Mouse (Mus musculus) midbrain, embryonic 11.5 days (tissue): ENCODE measurements around the gene Bckdhb. TPM values are rescaled to one million over a fixed set of nuclear protein-coding genes. Genes with fewer than 3 reads are reported as not detected.

ENCODE experiments used
- ATAC-seq: fragments of 200-750 bp; cut with Nextera tagmentation; 2 replicates; pipeline ENCODE4 v1.8.0; 2017; ENCODE audit warnings: moderate TSS enrichment, moderate library complexity; ENCODE audit not compliant: low FRiP score
- DNase-seq: peaks from one replicate; pipeline ENCODE4 v3.0.0; 2015; ENCODE audit warnings: low spot score; ENCODE audit errors: missing footprints
- H3K27ac ChIP-seq: fragments of 300-500 bp; sonication (generic); 2 replicates; pipeline ENCODE4 v1.5.1; 2014; ENCODE audit warnings: low read depth, low read length
- H3K27me3 ChIP-seq: fragments of 300-500 bp; sonication (generic); 2 replicates; pipeline ENCODE4 v1.6.1; 2014; ENCODE audit warnings: mild to moderate bottlenecking, low read length, moderate library complexity, mixed read lengths; ENCODE audit not compliant: control insufficient read depth, insufficient read depth
- H3K36me3 ChIP-seq: fragments of 300-500 bp; sonication (generic); 2 replicates; pipeline ENCODE4 v1.6.1; 2014; ENCODE audit warnings: mild to moderate bottlenecking, low read length, moderate library complexity, mixed read lengths; ENCODE audit not compliant: control insufficient read depth, insufficient read depth
- H3K4me1 ChIP-seq: fragments of 300-500 bp; sonication (generic); 2 replicates; pipeline ENCODE4 v1.6.1; 2014; ENCODE audit warnings: low read length; ENCODE audit not compliant: control insufficient read depth, insufficient read depth
- H3K4me2 ChIP-seq: fragments of 300-500 bp; sonication (generic); 2 replicates; pipeline ENCODE4 v1.6.1; 2014; ENCODE audit warnings: mild to moderate bottlenecking, moderate library complexity
- H3K4me3 ChIP-seq: fragments of 300-500 bp; sonication (generic); 2 replicates; pipeline ENCODE4 v1.5.1; 2014; ENCODE audit warnings: low read depth, low read length
- H3K9ac ChIP-seq: fragments of 300-500 bp; sonication (generic); 2 replicates; pipeline ENCODE4 v1.6.1; 2014; ENCODE audit warnings: low read length
- H3K9me3 ChIP-seq: fragments of 300-500 bp; sonication (generic); 2 replicates; pipeline ENCODE4 v1.6.1; 2016; ENCODE audit warnings: low read length; ENCODE audit not compliant: control insufficient read depth
- WGBS: fragments of 180-500 bp; shearing (Covaris S2); extraction: QIAGEN DNeasy Blood & Tissue Kit; methylation state at CpG from one replicate; pipeline ENCODE4 v1.1.7; 2014; 5-methylcytosine and 5-hydroxymethylcytosine counted together
- polyA plus RNA-seq: library from polyadenylated mRNA; unstranded; fragments of >200 nt; fragmentation: Nextera tagmentation; extraction: Ambion mirVana; gene quantifications from 2 replicates; pipeline ENCODE4 v1.2.1, GENCODE M21; 2014

The Bckdhb gene
- polyA plus RNA-seq, 1 experiment from 2014 or later = 56.9 TPM

GRCm38 (mm10) chr9:84114254-84114653 lies 189.3 kb downstream of the Bckdhb start:
- Histone ChIP-seq H3K9me3 (no peaks in the 10 kb centered on the region), H3K27me3 (no peaks in the 10 kb centered on the region), H3K4me2 (no peak overlapping the region), H3K27ac (no peak overlapping the region), H3K9ac (no peak overlapping the region; the same call in 1 of the 2 replicates), H3K36me3 (no peaks in the 10 kb centered on the region), H3K4me3 (no peak overlapping the region), H3K4me1 (peaks cover 16% of the 10 kb centered on the region)
- no peak for DNase-seq
- WGBS = 74% methylated on average over 13 of the region's 13 CpGs
- ATAC-seq = no peak

- H3K9me3 ChIP-seq = no peaks in the 10 kb centered on the region
- no peaks in the 10 kb centered on the region for H3K27me3 ChIP-seq
- H3K36me3 ChIP-seq = no peaks in the 10 kb centered on the region
- DNase-seq (no peak), ATAC-seq (no peak)
- no peak overlapping the region for H3K9ac ChIP-seq
- no peak overlapping the region for H3K4me2 ChIP-seq
- no peaks in the 10 kb centered on the region for H3K4me1 ChIP-seq
- H3K4me3 ChIP-seq = no peak overlapping the region
- H3K27ac ChIP-seq = no peak overlapping the region
- WGBS = 87% methylated on average over 5 of the region's 5 CpGs
Measured at GRCm38 (mm10) chr9:84117337-84117736, 192.4 kb downstream of the Bckdhb start.

- Histone ChIP-seq H3K4me3 (no peak overlapping the region), H3K9ac (no peak overlapping the region), H3K27me3 (no peaks in the 10 kb centered on the region), H3K4me1 (no peaks in the 10 kb centered on the region), H3K27ac (no peak overlapping the region), H3K36me3 (no peaks in the 10 kb centered on the region), H3K9me3 (no peaks in the 10 kb centered on the region), H3K4me2 (no peak overlapping the region)
- DNase-seq (no peak), ATAC-seq (no peak)
- 96% methylated on average over 5 of the region's 5 CpGs for WGBS
Measured at GRCm38 (mm10) chr9:84124996-84125395, 200.1 kb downstream of the Bckdhb start.

- H3K9ac ChIP-seq = no peak overlapping the region
- no peak for ATAC-seq
- H3K9me3 ChIP-seq = no peaks in the 10 kb centered on the region
- H3K27ac ChIP-seq = no peak overlapping the region
- DNase-seq = no peak
- no peaks in the 10 kb centered on the region for H3K36me3 ChIP-seq
- no peak overlapping the region for H3K4me3 ChIP-seq
- H3K4me2 ChIP-seq = no peak overlapping the region
- 87% methylated on average over 6 of the region's 6 CpGs for WGBS
- no peaks in the 10 kb centered on the region for H3K27me3 ChIP-seq
- no peaks in the 10 kb centered on the region for H3K4me1 ChIP-seq
Measured at GRCm38 (mm10) chr9:84130338-84130737, 205.4 kb downstream of the Bckdhb start.

- 91% methylated on average over 12 of the region's 12 CpGs for WGBS
Measured at GRCm38 (mm10) chr9:84135062-84135461, 210.1 kb downstream of the Bckdhb start.

GRCm38 (mm10) chr9:84137192-84137591 lies 212.2 kb downstream of the Bckdhb start:
- Histone ChIP-seq H3K9me3 (no peaks in the 10 kb centered on the region), H3K4me3 (no peak overlapping the region), H3K4me2 (no peak overlapping the region), H3K9ac (no peak overlapping the region), H3K4me1 (no peaks in the 10 kb centered on the region), H3K27ac (no peak overlapping the region), H3K27me3 (no peaks in the 10 kb centered on the region), H3K36me3 (no peaks in the 10 kb centered on the region)
- DNase-seq = no peak
- no peak for ATAC-seq
- 90% methylated on average over 6 of the region's 6 CpGs for WGBS

More at GRCm38 (mm10) chr9:84135062-84135461, 210.1 kb downstream of the Bckdhb start:
- no peaks in the 10 kb centered on the region for H3K9me3 ChIP-seq
- H3K4me3 ChIP-seq = no peak overlapping the region
- no peak overlapping the region for H3K4me2 ChIP-seq
- no peak for ATAC-seq
- no peaks in the 10 kb centered on the region for H3K27me3 ChIP-seq
- H3K9ac ChIP-seq = no peak overlapping the region
- no peak overlapping the region for H3K27ac ChIP-seq
- H3K4me1 ChIP-seq = no peaks in the 10 kb centered on the region
- H3K36me3 ChIP-seq = no peaks in the 10 kb centered on the region
- DNase-seq = no peak

GRCm38 (mm10) chr9:84148124-84148523 lies 223.2 kb downstream of the Bckdhb start:
- H3K9ac ChIP-seq = no peak overlapping the region

More at GRCm38 (mm10) chr9:84148124-84148523, 223.2 kb downstream of the Bckdhb start:
- no peaks in the 10 kb centered on the region for H3K4me1 ChIP-seq
- no peaks in the 10 kb centered on the region for H3K27me3 ChIP-seq
- H3K4me2 ChIP-seq = no peak overlapping the region
- H3K4me3 ChIP-seq = no peak overlapping the region
- H3K27ac ChIP-seq = no peak overlapping the region
- H3K9me3 ChIP-seq = no peaks in the 10 kb centered on the region
- ATAC-seq (no peak), DNase-seq (no peak)
- H3K36me3 ChIP-seq = no peaks in the 10 kb centered on the region
- 84% methylated on average over 2 of the region's 2 CpGs for WGBS

Other genes with a start within 250 kb of the Bckdhb start
- gene Elovl4, start 118.9 kb upstream of the Bckdhb start, polyA plus RNA-seq = 45.2 and 51.4 TPM in 2 replicates
- gene Ttk, start 90.5 kb upstream of the Bckdhb start, polyA plus RNA-seq = 50.0 and 50.4 TPM in 2 replicates